Mouse (Mus musculus) ES-E14 (cell line): Measurements from ENCODE around the gene Esx1.

Source experiments
- CHD2 ChIP-seq: IDR thresholded peaks from 2 replicates; pipeline ENCODE4 v1.6.1; 2014; ENCODE audit warnings: mild to moderate bottlenecking, low read depth, low read length, inconsistent platforms
- HCFC1 ChIP-seq: IDR thresholded peaks from 2 replicates; pipeline ENCODE4 v1.6.1; 2012; ENCODE audit warnings: low read length, inconsistent platforms, borderline replicate concordance; ENCODE audit not compliant: insufficient read depth
- MAFK ChIP-seq: IDR thresholded peaks from 2 replicates; pipeline ENCODE4 v1.6.1; 2014; ENCODE audit warnings: mild to moderate bottlenecking, low read depth, low read length, inconsistent platforms; ENCODE audit not compliant: insufficient read depth
- ZC3H11A ChIP-seq: IDR thresholded peaks from 2 replicates; pipeline ENCODE4 v1.6.1; 2012; ENCODE audit warnings: low read depth, mild to moderate bottlenecking, inconsistent platforms, low read length, borderline replicate concordance
- ZNF384 ChIP-seq: IDR thresholded peaks from 2 replicates; pipeline ENCODE4 v1.6.1; 2012; ENCODE audit warnings: low read depth, low read length, inconsistent platforms

DNA sequence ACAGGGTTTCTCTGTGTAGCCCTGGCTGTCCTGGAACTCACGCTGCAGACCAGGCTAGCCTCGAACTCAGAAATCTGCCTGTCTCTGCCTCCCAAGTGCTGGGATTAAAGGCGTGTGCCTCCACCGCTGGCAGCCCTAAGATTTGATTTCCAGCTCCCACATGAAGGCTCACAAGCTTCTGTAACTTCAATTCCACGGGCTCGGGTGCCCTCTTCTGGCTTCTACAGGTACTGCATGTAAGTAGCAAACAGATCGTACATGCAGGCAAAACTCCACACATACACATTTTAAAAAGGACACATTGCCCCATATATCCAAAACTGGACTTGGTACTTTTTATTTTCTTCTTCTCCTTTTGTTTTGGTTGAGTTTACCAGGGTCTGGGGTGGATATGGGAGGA, 48.1 kb upstream of the Esx1 start:
- TF ChIP-seq ZC3H11A = no peak
- TF ChIP-seq HCFC1 = no peak
- no peak for TF ChIP-seq CHD2
- TF ChIP-seq ZNF384 = no peak
- TF ChIP-seq MAFK = no peak
